Mouse (Mus musculus): ENCODE measurements around the gene Adgrf3.

DNA sequence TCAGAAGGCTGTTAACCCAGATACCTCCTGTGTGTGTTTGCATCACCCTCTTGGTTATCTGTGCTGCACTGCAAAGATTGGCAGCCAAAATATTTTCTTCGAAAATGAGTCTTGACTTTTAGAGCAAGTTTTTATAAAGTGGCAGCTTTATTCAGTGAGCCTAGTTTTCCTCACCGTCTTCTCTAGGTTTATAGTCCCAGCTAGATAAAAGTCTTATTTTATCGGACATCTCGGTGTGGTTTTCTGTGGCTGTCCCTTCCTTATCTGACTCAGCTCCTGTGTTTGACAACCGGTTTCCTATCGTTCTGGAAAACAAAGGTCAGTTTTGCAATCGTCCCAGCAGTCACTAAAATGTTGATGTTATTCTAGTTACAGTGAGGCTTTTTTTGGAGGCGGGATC is 28.5 kb upstream of the Adgrf3 start:
- TF ChIP-seq POLR2A (IDR thresholded peaks at IDR 0.05; ENCODE audit: borderline replicate concordance, low read depth, low read length) (no peak), CTCF (IDR thresholded peaks at IDR 0.05; ENCODE audit: low read depth, low read length) (no peak)

Data from bone marrow macrophage, adult 2 months (primary cell).